Mouse (Mus musculus): ENCODE data around the gene Pate2. TPM values are rescaled to one million over a fixed set of nuclear protein-coding genes. Genes with fewer than 3 reads are reported as not detected.

The Pate2 gene
- total RNA-seq (2014; fragmentation: Nextera tagmentation) (not detected in 2 replicates), total RNA-seq (2017) (0.17 TPM in 1 of 2 replicates, not detected in the other)

- peak; percentile 95 for ATAC-seq (replicated peaks; ENCODE audit: poor library complexity, severe bottlenecking)
Measured at GRCm38 (mm10) chr9:35569571-35570534, at the start of gene Pate2, which contains the start of gene Hyls1. TSS of gene Pate2 (plus strand) at chr9:35570284. TSS of gene Hyls1 (minus strand) at chr9:35570398.

DNA sequence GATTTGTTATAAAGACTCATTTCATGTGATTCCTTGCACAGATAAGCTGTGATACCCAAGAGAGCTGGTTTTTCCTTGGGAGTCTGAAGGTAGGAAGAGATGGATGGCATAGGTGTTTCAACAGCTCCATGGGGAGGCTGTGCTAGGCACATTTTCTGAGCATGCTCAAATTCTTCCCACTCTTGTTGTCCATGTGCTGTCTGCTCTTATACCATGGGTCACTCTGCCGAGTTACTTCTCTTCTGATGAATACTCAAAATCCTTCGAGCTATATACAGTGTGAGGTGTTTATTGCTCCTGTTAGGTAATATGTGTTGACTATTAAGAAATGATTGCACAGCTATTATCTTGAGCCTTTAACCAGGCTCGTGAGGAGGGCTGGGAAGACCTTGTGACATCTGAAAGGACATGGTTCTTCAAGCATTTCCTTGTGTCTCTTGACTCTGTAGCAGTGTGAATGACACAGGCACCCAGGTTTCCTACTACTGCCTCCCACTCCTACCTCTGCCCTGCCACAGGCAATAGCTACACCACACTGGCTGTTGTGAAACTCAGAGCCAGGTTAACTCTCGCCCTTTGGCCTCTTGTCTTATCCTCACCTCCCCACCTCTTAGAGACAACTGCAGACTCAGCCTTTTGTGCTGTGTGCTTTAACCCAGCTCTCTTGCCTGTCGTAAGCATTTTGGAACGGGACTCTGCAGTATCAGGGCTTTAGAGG, 49.3 kb upstream of the Pate2 start:
- ATAC-seq (replicated peaks; ENCODE audit: poor library complexity, severe bottlenecking): no peak

GRCm38 (mm10) chr9:35522241-35522640, 47.8 kb upstream of the Pate2 start:
- ATAC-seq (replicated peaks; ENCODE audit: poor library complexity, severe bottlenecking): no peak

GRCm38 (mm10) chr9:35522821-35523515, 47.1 kb upstream of the Pate2 start:
- ATAC-seq (replicated peaks; ENCODE audit: poor library complexity, severe bottlenecking): no peak

GRCm38 (mm10) chr9:35523541-35523940, 46.5 kb upstream of the Pate2 start:
- ATAC-seq (replicated peaks; ENCODE audit: poor library complexity, severe bottlenecking): no peak

DNA sequence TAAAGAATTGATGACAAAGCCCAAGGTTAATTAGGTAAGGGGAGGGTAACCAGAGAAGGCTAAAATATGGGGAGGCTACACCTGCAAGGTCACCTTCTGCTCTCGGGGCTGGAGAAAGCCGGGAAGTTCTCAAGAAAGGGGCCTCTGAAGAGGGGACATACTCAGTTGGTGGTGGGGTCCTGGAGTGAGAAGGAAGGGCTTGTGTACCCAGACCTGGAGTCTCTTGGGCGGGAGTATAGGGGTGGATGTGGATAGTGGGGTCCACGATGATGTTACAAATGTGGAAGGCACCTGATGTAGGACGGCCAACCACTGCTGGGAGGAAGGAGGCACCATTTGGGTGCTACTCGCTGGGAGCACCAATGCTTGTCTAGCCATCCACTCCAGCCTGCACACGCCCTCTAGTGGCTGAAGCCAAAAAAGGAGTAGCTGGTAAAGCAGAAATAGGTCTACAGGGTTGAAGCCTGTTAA, 46.1 kb upstream of the Pate2 start:
- peak; percentile 92 for ATAC-seq (replicated peaks; ENCODE audit: poor library complexity, severe bottlenecking)

- no peak for ATAC-seq (replicated peaks; ENCODE audit: poor library complexity, severe bottlenecking)
Measured at GRCm38 (mm10) chr9:35529141-35529540, 40.9 kb upstream of the Pate2 start.

- ATAC-seq (replicated peaks; ENCODE audit: poor library complexity, severe bottlenecking): no peak
Measured at GRCm38 (mm10) chr9:35529796-35530195, 40.3 kb upstream of the Pate2 start.

GRCm38 (mm10) chr9:35533266-35533665, 36.8 kb upstream of the Pate2 start:
- ATAC-seq (replicated peaks; ENCODE audit: poor library complexity, severe bottlenecking): no peak

GRCm38 (mm10) chr9:35535110-35535509, 35.0 kb upstream of the Pate2 start:
- peak; percentile 98 for ATAC-seq (replicated peaks; ENCODE audit: poor library complexity, severe bottlenecking)

DNA sequence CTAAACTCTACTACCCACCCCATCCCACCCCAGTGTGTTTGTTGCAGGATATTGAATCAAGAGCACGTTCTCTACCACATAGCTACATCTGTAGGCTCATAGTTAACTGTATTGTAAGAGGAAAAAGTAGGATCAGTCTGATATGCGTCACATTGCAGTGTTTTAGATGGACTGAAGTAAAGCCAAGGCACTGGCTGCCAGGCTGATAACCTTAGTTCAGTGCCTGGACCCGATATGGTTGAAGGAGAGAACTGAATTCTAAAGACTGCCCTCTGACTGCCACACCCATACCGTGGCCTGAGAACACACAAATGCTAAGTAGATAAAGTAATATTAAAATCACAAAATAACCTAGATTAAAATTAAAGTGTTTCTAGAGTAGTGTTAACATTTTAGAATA, 34.2 kb upstream of the Pate2 start:
- ATAC-seq (replicated peaks; ENCODE audit: poor library complexity, severe bottlenecking): no peak

- no peak for ATAC-seq (replicated peaks; ENCODE audit: poor library complexity, severe bottlenecking)
Measured at GRCm38 (mm10) chr9:35539001-35539750, 30.9 kb upstream of the Pate2 start.

DNA sequence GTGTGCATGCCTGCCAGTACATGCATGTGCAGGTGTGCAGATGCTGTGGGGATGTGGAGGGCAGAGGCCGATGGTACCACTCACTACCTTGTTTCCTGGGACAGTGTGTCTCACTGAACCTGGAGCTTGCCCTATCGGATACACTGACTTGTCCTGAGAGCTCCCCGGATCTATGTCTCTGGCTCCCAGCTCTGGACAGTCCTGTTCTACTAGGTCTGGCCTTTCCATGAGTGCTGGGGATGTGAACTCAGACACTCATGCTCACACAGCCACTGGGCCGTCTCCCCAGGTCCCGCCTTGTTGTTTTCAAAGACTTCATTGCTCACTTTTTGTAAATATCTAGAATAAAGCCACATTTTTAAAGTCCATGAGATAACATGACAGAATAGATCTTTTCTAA, 29.1 kb upstream of the Pate2 start:
- no peak for ATAC-seq (replicated peaks; ENCODE audit: poor library complexity, severe bottlenecking)

GRCm38 (mm10) chr9:35541488-35541887, 28.6 kb upstream of the Pate2 start:
- peak; percentile 70 for ATAC-seq (replicated peaks; ENCODE audit: poor library complexity, severe bottlenecking)

DNA sequence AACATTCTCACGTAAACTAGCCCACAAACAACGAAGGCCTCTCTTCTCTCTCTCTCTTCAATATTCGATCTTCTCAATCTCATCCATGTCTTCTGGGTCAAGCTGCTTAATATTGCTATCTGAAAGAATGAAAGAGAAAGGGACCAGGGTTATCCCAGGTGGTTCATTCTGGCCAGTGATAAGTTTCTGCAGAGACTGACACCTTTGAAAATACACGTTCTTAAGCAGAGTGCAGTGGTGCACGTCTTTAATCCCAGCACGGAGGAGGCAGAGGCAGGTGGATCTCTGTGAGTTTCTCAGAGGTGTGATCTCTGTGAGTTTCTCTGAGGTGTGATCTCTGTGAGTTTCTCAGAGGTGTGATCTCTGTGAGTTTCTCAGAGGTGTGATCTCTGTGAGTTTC, 28.1 kb upstream of the Pate2 start:
- no peak for ATAC-seq (replicated peaks; ENCODE audit: poor library complexity, severe bottlenecking)

- ATAC-seq (replicated peaks; ENCODE audit: poor library complexity, severe bottlenecking): peak; percentile 47
Measured at GRCm38 (mm10) chr9:35543099-35543860, 26.8 kb upstream of the Pate2 start.

DNA sequence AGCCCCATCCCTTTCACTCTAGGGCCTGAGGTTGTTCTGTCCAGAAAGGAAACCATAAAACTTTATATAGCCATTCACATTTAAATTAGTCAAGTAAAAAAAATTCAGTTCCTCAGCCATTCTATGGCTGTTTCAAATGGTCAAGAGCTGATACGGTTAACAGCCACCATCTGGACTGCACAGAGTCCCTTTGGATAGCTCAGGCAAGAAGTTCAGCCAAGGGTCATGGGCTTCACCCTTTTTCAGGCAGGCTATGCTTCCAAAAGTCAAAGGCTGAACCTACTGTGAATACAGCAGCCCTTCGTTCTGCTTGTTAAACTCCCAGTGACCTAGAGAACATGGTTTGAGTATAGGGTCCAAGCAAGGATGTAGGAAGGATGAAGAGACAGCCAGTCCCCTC, 25.4 kb upstream of the Pate2 start:
- ATAC-seq (replicated peaks; ENCODE audit: poor library complexity, severe bottlenecking): no peak

DNA sequence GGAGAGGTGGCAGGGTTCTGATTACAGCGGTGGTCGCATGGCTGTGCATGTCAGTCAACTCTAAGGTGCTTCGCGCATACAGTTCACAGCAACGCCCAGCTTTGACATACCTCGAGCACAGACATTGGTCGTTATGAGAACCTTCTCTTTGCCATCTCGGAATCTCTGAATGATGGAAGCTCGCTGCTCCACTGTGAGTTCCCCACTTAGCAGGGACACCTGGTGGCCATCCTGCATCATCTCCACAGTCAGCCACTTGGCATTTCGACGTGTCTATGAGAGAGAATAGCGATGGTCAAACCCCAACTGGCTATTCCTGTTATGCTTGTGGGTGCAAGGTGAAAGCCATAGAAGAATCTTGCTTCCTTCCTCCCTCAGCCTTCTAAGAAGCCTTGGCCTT, 24.4 kb upstream of the Pate2 start:
- no peak for ATAC-seq (replicated peaks; ENCODE audit: poor library complexity, severe bottlenecking)

- ATAC-seq (replicated peaks; ENCODE audit: poor library complexity, severe bottlenecking): peak; percentile 86
Measured at GRCm38 (mm10) chr9:35546745-35547144, 23.3 kb upstream of the Pate2 start.

All from granulocyte monocyte progenitor cell, adult 5-6 weeks (primary cell).